Mouse (Mus musculus) stomach, postnatal 0 days (tissue): ENCODE data around the gene Carhsp1. TPM values are rescaled to one million over a fixed set of nuclear protein-coding genes. Genes with fewer than 3 reads are reported as not detected.

Experiments
- ATAC-seq: fragments of 200-750 bp; cut with Nextera tagmentation; 2 replicates; pipeline ENCODE4 v1.8.0; 2017; ENCODE audit not compliant: low FRiP score, low TSS enrichment
- DNase-seq: peaks from one replicate; pipeline ENCODE4 v3.0.0-alpha.2; 2016; ENCODE audit warnings: low spot score
- H3K27ac ChIP-seq: fragments of 300-500 bp; sonication (generic); replicated peaks from 2 replicates; pipeline ENCODE4 v1.5.1; 2014; ENCODE audit warnings: mild to moderate bottlenecking, control low read depth
- H3K27me3 ChIP-seq: fragments of 300-500 bp; sonication (generic); 2 replicates; pipeline ENCODE4 v1.6.1; 2014; ENCODE audit warnings: low read length; ENCODE audit not compliant: control insufficient read depth, insufficient read depth
- H3K36me3 ChIP-seq: fragments of 300-500 bp; sonication (generic); 2 replicates; pipeline ENCODE4 v1.6.1; 2014; ENCODE audit warnings: low read length, mixed read lengths; ENCODE audit not compliant: control insufficient read depth, insufficient read depth
- H3K4me1 ChIP-seq: fragments of 300-500 bp; sonication (generic); replicated peaks from 2 replicates; pipeline ENCODE4 v1.6.1; 2014; ENCODE audit warnings: antibody characterized with exemption; ENCODE audit not compliant: control insufficient read depth, insufficient read depth
- H3K4me2 ChIP-seq: fragments of 300-500 bp; sonication (generic); replicated peaks from 2 replicates; pipeline ENCODE4 v1.6.1; 2014; ENCODE audit warnings: low read depth, mild to moderate bottlenecking, control low read depth, moderate library complexity
- H3K4me3 ChIP-seq: fragments of 300-500 bp; sonication (generic); 2 replicates; pipeline ENCODE4 v1.5.1; 2014; ENCODE audit warnings: low read depth, low read length, control low read depth
- H3K9ac ChIP-seq: fragments of 300-500 bp; sonication (generic); 2 replicates; pipeline ENCODE4 v1.6.1; 2014; ENCODE audit warnings: mild to moderate bottlenecking, low read length, control low read depth, mixed read lengths
- H3K9me3 ChIP-seq: fragments of 300-500 bp; sonication (generic); 2 replicates; pipeline ENCODE4 v1.6.1; 2016; ENCODE audit warnings: low read length; ENCODE audit not compliant: control insufficient read depth
- CTCF ChIP-seq: IDR thresholded peaks from 2 replicates; pipeline ENCODE4 v1.5.1; 2016; ENCODE audit warnings: antibody characterized with exemption, low read depth, mild to moderate bottlenecking, moderate library complexity
- EP300 ChIP-seq: optimal IDR thresholded peaks from 2 replicates; pipeline ENCODE3; 2016; ENCODE audit warnings: antibody characterized with exemption
- WGBS: fragments of 180-500 bp; shearing (Covaris S2); extraction: QIAGEN DNeasy Blood & Tissue Kit; methylation state at CpG from one replicate; pipeline ENCODE4 v1.1.7; 2014; 5-methylcytosine and 5-hydroxymethylcytosine counted together
- polyA plus RNA-seq: library from polyadenylated mRNA; unstranded; fragments of >200 nt; fragmentation: Nextera tagmentation; extraction: Ambion mirVana; gene quantifications from 2 replicates; pipeline ENCODE4 v1.2.1, GENCODE M21; 2015

Carhsp1 gene
- polyA plus RNA-seq, 1 experiment from 2014 or later, result 53.8 TPM

DNA sequence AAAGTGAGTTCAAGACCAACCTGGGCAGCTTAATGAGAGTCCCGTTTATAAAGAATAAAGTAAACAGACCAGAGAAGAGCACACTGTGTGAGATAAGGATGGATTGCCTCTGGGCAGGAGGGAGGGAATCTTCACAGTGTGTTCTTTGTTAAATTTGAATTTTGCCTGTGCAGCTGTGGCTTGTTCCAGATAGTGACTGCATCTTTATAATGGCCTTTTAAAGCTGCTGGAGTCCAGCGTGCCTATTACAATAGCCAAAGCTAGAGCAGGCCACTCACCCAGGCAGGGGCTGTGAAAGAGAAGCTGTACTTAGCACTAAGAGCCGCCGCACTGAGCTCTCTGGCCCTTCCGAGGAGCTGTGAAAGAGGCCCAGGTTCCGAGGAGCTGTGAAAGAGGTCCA lies 26.4 kb downstream of the Carhsp1 start:
- Histone ChIP-seq H3K9me3 (no peaks in the 10 kb centered on the region), H3K36me3 (peaks cover 28% of the 10 kb centered on the region), H3K4me3 (no peak overlapping the region), H3K27me3 (no peaks in the 10 kb centered on the region), H3K27ac (no peak overlapping the region), H3K9ac (no peak overlapping the region), H3K4me1 (no peaks in the 10 kb centered on the region), H3K4me2 (no peak overlapping the region)
- no peak for ATAC-seq
- TF ChIP-seq EP300, result no peak
- TF ChIP-seq CTCF, result no peak
- 81% methylated on average over 6 of the region's 6 CpGs for WGBS
- no peak for DNase-seq

DNA sequence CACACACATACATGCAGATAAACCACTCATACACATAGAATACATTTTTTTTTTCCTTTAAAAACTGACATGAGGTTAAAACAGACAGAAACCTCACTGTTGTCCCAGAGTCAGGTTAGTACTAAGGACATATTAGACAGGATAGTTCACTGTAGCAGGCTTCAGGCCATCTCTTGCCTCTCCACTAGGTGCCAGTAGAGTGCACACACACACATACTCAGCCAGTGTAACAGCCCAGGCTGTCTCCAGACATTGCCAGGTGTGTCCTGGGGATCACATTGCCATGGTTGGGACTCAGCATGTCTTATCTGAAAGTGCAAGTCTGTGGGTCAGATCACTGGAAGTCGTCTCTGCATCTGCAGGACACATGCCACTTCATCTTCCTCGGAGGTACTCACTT lies 28.1 kb downstream of the Carhsp1 start:
- Histone ChIP-seq H3K27ac (no peak overlapping the region), H3K4me3 (no peak overlapping the region), H3K4me1 (no peaks in the 10 kb centered on the region), H3K9ac (no peak overlapping the region), H3K36me3 (peaks cover 22% of the 10 kb centered on the region), H3K9me3 (no peaks in the 10 kb centered on the region), H3K27me3 (no peaks in the 10 kb centered on the region), H3K4me2 (no peak overlapping the region)
- peak; percentile 64 for DNase-seq
- peak; percentile 85 for ATAC-seq
- whole genome bisulfite sequencing, result 78% methylated on average over 2 of the region's 2 CpGs
- TF ChIP-seq CTCF (peak; percentile 86), EP300 (no peak)

DNA sequence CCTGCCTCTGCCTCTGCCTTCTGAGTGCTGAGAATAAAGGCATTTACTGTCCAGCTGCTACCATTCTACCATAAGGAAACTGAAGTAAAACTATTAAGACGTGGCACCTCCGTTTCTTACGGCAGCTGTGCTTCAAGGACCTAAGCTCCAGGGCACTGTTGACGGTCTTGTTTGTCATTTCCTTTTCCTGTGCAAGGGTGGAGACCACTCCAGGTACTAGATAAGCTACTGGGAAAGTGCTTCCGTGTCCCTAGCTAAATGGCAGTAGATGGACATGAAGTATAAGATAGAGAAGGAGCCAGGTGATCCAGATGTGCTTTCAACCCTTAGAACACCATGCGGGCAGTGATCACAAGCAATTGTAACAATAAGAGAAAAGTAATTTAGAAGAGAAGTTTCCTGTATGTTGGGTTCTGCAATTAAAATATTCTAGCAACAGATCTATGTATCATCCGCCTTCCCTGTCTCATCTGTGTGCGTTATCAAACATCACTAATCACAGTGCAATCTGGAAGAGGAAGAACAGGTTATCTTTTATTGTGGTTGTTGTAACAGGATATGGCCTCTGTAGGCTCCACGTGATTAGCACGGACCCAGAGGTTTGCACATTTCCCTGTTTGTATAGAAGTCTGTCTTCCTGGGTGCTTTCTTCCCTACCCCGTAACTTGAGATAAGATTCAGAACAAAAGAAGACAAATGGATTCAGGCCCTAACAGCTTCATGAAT lies 32.3 kb downstream of the Carhsp1 start:
- Histone ChIP-seq H3K9me3 (no peaks in the 10 kb centered on the region), H3K4me1 (no peaks in the 10 kb centered on the region), H3K27me3 (no peaks in the 10 kb centered on the region), H3K9ac (no peak overlapping the region), H3K4me3 (no peak overlapping the region), H3K27ac (no peak overlapping the region; the same call in 1 of the 2 replicates), H3K4me2 (0 out of 2 replicates have a peak overlapping the region, but pooled peaks have one; percentile 6), H3K36me3 (peaks cover 9% of the 10 kb centered on the region; the same call in 1 of the 2 replicates)
- 70% methylated on average over 11 of the region's 11 CpGs for WGBS
- DNase-seq (no peak), ATAC-seq (no peak)
- TF ChIP-seq CTCF (no peak), EP300 (no peak)

DNA sequence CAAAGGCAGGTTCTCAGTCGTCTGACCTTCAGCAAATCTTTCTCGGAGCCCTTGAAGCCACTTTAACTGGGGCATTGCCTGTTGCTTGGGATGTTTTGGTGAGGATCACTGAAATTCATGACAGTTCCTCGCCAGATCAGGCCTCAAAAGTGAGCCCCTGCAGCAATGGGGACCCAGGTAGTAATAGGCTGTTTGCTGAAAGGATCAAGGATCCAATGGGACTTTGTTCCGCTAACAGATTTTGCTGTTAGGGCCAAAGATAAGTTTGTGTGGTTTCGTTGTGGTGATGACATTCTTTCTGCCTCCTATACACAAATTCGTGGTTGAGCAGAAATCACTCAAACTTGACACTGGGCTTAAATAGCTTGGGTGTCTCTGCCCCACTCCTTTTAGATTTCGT lies 33.8 kb downstream of the Carhsp1 start:
- Histone ChIP-seq H3K27me3 (no peaks in the 10 kb centered on the region), H3K4me2 (peak overlapping the region; percentile 90), H3K4me1 (no peaks in the 10 kb centered on the region), H3K4me3 (peak overlapping the region; percentile 81), H3K36me3 (peaks cover 4% of the 10 kb centered on the region; the same call in 1 of the 2 replicates), H3K27ac (peak overlapping the region; percentile 96), H3K9ac (peak overlapping the region; percentile 88), H3K9me3 (no peaks in the 10 kb centered on the region)
- ATAC-seq, result no peak
- 17% methylated on average over 7 of the region's 7 CpGs for WGBS
- DNase-seq, result no peak
- TF ChIP-seq EP300 (no peak), CTCF (no peak)

DNA sequence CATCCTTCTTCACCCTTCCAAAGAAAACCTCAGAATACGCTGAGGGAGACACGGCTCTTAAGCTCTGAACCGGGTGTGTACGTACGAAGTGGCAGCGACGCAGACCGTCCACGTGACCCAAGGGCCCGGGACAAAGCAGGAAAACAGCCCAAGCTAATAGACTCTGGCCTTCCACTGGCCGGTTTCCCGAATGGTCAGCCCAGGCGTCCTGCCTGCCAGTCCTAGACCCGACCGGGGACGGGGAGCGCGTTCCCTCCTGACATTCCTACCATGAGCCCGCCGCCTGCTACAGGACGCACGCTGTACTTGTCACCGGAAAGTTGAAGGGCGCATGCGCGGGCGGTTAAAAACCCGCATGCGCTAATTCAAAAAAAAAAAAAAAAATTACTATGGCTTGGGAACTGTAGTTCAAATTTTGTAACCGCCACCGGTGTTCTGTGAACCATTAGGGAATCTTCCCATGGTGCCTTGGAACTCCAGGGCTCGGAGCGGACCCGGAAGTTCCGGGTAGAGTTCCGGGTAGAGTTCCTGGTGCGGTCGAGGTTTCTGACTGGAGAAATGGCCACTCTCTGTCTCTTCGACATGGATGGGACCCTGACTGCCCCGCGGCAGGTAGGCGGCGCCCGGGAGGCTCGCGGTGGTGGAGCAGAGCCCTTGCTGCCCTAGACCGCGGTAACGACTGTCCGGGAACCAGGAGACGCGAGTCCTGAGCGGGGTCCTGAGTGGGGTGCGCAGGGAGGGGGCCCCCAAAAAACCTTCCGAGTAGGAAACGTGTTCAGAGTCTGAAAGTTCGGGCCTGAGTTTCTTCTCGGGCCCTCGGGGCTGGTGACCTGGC lies 34.5 kb downstream of the Carhsp1 start, which contains the start of the genes Pmm2 and Tmem186:
TSS of gene Pmm2 (plus strand) at position 458 of the 835 bp plus-strand sequence.
TSS of gene Tmem186 (minus strand) at position 496 of the 835 bp plus-strand sequence.
- H3K9me3 ChIP-seq, result no peaks in the 10 kb centered on the region
- peak within 1 kb of the TSS; percentile 81 for H3K4me3 ChIP-seq
- peak within 1 kb of the TSS; percentile 96 for H3K27ac ChIP-seq
- TF ChIP-seq EP300, result no peak
- TF ChIP-seq CTCF, result peak; percentile 48
- H3K9ac ChIP-seq, result peak within 1 kb of the TSS; percentile 88
- peak within 1 kb of the TSS; percentile 90 for H3K4me2 ChIP-seq
- H3K27me3 ChIP-seq, result no peaks in the 10 kb centered on the region
- WGBS, result under 1% methylated on average over 52 of the region's 59 CpGs
- H3K36me3 ChIP-seq, result no peaks in the 10 kb centered on the region
- no peaks in the 10 kb centered on the region for H3K4me1 ChIP-seq
- ATAC-seq (peak; percentile 94), DNase-seq (peak; percentile 87)
